Mouse (Mus musculus) kidney, postnatal 10 days (tissue): Measurements from ENCODE around the gene Snap25.

ENCODE experiments used
- DNase-seq: peaks from one replicate; pipeline ENCODE4 v3.0.0; 2021; ENCODE audit warnings: mixed read lengths

Gene Snap25

DNA sequence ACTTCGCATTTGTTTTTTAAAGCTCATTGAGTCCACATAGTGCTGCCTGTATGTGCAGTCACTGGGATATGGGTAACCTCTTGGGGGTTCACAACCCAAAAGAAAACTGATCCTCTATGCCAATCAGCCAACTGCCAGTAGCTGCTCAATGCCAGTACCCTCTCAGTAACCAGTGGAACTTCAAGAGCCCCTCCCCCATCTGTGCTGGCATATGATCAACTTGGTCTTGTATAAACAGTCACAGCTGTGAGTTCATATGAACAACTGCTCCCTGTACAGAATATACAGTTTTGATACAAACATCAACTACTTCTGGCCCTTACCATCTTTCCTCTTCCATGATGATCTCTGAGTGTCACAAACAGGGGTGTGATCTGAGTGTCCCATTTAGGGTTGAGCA lies 98.1 kb downstream of the Snap25 start:
- no peak for DNase-seq

DNA sequence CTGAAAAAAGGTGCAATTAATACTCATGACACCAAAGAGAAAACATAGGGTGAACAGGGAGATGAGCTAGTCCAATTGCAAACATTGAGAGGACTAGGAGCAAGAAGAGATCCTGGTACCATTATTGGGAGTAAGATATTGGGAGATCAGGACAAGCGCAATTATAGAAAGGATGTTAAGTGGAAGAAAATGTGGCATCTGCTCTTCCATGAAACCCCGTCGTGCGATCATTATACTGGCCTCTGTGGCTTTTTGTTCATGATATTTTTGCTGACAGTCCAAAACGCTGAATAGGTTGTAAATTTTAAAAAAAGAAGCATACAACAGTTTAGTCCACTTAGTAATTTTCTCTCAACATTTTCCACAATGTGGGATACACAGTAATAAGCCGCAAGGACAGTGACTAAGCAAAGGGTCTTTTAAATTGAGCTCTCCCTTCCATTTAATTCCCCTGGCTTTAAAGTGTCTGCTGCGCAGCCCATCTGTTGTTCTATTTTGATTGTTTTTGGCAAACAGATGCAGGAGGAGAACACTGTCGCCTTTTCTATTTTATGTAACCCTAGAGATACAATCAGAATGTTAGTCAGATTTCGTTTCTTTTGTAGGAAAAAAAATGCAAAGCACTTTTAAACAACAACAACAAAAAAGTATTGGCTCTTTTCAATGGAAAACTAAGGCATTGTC lies 103.6 kb downstream of the Snap25 start:
- no peak for DNase-seq

DNA sequence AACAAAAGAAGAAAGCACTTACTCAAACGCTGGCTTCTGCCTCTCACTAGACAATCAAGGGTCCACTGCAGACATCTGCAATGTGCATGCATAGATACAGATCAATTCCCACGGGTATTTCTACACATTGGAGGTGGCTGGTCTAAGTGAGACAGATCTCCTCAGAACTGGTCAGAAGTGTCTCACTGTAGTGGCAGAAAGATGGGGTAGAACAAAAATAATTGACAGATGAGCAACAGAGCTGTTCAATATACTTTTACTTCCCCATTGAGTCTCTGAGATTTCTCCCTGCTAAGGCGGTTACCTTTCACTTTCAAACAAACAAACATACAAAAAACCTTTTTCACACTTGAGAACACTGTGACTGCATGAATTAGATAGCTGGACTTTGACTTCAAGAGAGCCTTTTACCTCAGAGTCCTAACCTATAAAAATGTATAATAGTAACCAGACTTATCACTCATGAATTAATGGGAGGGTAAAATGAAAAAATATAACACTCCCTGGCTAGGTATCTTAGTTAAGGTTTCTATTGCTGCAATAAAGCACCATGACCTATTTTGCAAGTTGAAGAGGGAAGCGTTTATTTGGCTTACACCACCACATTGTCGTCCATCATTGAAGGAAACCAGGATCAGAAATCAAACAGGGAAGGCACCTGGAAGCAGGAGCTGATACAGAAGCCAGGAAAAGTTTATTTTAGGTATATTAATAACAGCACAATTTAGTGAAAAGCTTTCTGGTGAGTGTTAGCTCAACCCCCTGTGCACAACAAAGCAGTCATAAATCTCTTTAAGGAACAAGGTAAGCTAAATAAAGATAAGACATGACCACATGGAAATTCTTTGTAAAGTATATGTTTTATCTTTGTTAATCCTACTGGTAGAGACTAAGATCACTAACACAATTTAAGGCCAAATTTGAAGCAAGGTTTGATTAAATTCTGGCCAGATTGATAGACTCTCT lies 110.8 kb downstream of the Snap25 start:
- no peak for DNase-seq

DNA sequence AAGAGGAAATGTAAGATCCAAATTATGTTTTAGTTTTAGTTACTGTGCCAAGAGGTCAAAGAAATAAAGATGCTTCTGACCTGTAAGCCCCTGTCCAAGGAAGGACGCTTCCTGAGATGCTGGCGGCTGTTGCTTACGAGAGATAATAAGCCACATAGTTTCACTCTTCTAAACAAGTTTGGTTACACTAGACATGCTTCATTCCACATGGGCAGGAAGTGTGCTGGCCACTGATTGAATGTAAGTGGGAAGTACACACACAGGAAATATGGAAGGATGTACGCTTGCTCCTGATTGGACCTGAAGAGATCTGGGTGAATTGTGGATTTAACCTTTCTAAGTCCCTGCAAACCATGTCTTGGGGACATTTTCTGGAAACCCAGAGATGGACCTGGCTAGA lies 114.4 kb downstream of the Snap25 start:
- DNase-seq: peak; percentile 7
